ENCODE assay signal across 10 mouse cellular contexts in genomic region chr5:48509194-48509930, GRCm38 (mm10).
A peak's percentile ranks its signal among the peaks of the same experiment; 100 is the strongest.
DNase-seq lines count a peak whose midpoint lies in the region; ATAC-seq and TF ChIP-seq lines count a peak whose summit lies in the region.
"Had no signal": no experiment of that assay in that cellular context is flagged by ENCODE, and none has a peak within 500 bp of the region (broad histone marks: within the 10 kb centered on the region; RNA-seq: fewer than 3 reads in every experiment).

No protein-coding gene starts in this region.

- WGBS in cerebellum, adult 2 months = 67% methylated on average over 18 of the region's 18 CpGs
- WGBS in liver, embryonic 12.5 days (ENCODE audit: insufficient replicate concordance) = 58% methylated on average over 18 of the region's 18 CpGs
- 60% methylated on average over 18 of the region's 18 CpGs for WGBS in liver, embryonic 11.5 days
- 36% methylated on average over 18 of the region's 18 CpGs for WGBS in heart, embryonic 16.5 days

- peaks cover 3% of the 10 kb centered on the region; the same call in 1 of the 2 replicates for H3K4me1 ChIP-seq in cerebellum, adult 2 months (ENCODE audit: control insufficient read depth, insufficient read depth, low read length)
- no peaks in the 10 kb centered on the region for H3K4me1 ChIP-seq in liver, embryonic 12.5 days
- H3K4me1 ChIP-seq in liver, embryonic 11.5 days (replicated peaks; ENCODE audit: control insufficient read depth, insufficient read depth, low read length) = no peaks in the 10 kb centered on the region
- peaks cover 3% of the 10 kb centered on the region; the same call in 1 of the 2 replicates for H3K4me1 ChIP-seq in heart, embryonic 16.5 days (ENCODE audit: control insufficient read depth, insufficient read depth, low read length)

- TF ChIP-seq POLR2A in cerebellum, adult 2 months (IDR thresholded peaks at IDR 0.05; ENCODE audit: borderline replicate concordance, insufficient read depth, low read length) = no peak

- no peaks in the 10 kb centered on the region for H3K36me3 ChIP-seq in liver, embryonic 12.5 days
- H3K36me3 ChIP-seq in liver, embryonic 11.5 days (ENCODE audit: control insufficient read depth, insufficient read depth, low read length) = no peaks in the 10 kb centered on the region
- no peaks in the 10 kb centered on the region for H3K36me3 ChIP-seq in heart, embryonic 16.5 days (ENCODE audit: control insufficient read depth, insufficient read depth)

- no peak; the same call in 1 of the 2 replicates for ATAC-seq in cerebellum, adult (ENCODE audit: insufficient number of reproducible peaks, low FRiP score, low TSS enrichment)
- ATAC-seq in liver, embryonic 12.5 days = no peak
- ATAC-seq in liver, embryonic 11.5 days (replicated peaks; ENCODE audit: low FRiP score) = no peak
- ATAC-seq in heart, embryonic 16.5 days (replicated peaks; ENCODE audit: extremely low read depth, insufficient read depth, low FRiP score) = no peak
- no peak for ATAC-seq in activated CD4-positive, CD25-positive, alpha-beta regulatory T cell, adult 4 months

- 0 out of 2 replicates have a peak overlapping the region, but pooled peaks have one; percentile 10 for H3K4me2 ChIP-seq in liver, embryonic 12.5 days
- H3K4me2 ChIP-seq in liver, embryonic 11.5 days = no peak overlapping the region
- peak overlapping the region; percentile 60 for H3K4me2 ChIP-seq in heart, embryonic 16.5 days (ENCODE audit: low read depth, low read length)

- H3K27me3 ChIP-seq in cerebellum, adult 2 months (ENCODE audit: control insufficient read depth, insufficient read depth, low read length) = no peaks in the 10 kb centered on the region
- no peaks in the 10 kb centered on the region for H3K27me3 ChIP-seq in liver, embryonic 12.5 days (replicated peaks)
- H3K27me3 ChIP-seq in liver, embryonic 11.5 days (replicated peaks; ENCODE audit: control insufficient read depth, insufficient read depth, low read length) = no peaks in the 10 kb centered on the region
- no peaks in the 10 kb centered on the region for H3K27me3 ChIP-seq in heart, embryonic 16.5 days (ENCODE audit: control insufficient read depth, insufficient read depth, low read length)

- H3K9ac ChIP-seq in liver, embryonic 12.5 days = no peak overlapping the region
- no peak overlapping the region for H3K9ac ChIP-seq in liver, embryonic 11.5 days (ENCODE audit: low read depth, low read length)
- H3K9ac ChIP-seq in heart, embryonic 16.5 days (ENCODE audit: low read length) = peak overlapping the region; percentile 61; the same call in 1 of the 2 replicates

- TF ChIP-seq CTCF in cerebellum, adult 2 months (IDR thresholded peaks at IDR 0.05; ENCODE audit: borderline replicate concordance, insufficient read depth, low read depth, low read length) = no peak

- peak; percentile 13 to 20 for DNase-seq in cerebellum, adult 2 months
- no peak for DNase-seq in liver, embryonic 11.5 days (ENCODE audit: low spot score)
- peak; percentile 36 to 39 for DNase-seq in left cerebral cortex, postnatal 25 days (ENCODE audit: low spot score in 2 of 2)
- DNase-seq in urinary bladder, postnatal 25 days (ENCODE audit: low spot score) = no peak
- DNase-seq: kidney, postnatal 14 days had no signal

- no peaks in the 10 kb centered on the region for H3K9me3 ChIP-seq in liver, embryonic 12.5 days (replicated peaks)
- H3K9me3 ChIP-seq in liver, embryonic 11.5 days (ENCODE audit: control insufficient read depth, low read length) = no peaks in the 10 kb centered on the region
- no peaks in the 10 kb centered on the region for H3K9me3 ChIP-seq in heart, embryonic 16.5 days (replicated peaks; ENCODE audit: control insufficient read depth, low read length)

- H3K27ac ChIP-seq in cerebellum, adult 2 months (ENCODE audit: insufficient read depth, low read length) = no peak overlapping the region
- no peak overlapping the region for H3K27ac ChIP-seq in liver, embryonic 12.5 days
- H3K27ac ChIP-seq in liver, embryonic 11.5 days (ENCODE audit: low read depth, low read length) = no peak overlapping the region
- H3K27ac ChIP-seq in heart, embryonic 16.5 days (ENCODE audit: low read length) = peak overlapping the region; percentile 48; the same call in 1 of the 2 replicates
- H3K27ac ChIP-seq: macrophage had no signal

- H3K4me3 ChIP-seq in cerebellum, adult 2 months (replicated peaks; ENCODE audit: insufficient read depth, low read depth, low read length) = no peak overlapping the region
- H3K4me3 ChIP-seq in liver, embryonic 12.5 days = no peak overlapping the region
- no peak overlapping the region for H3K4me3 ChIP-seq in liver, embryonic 11.5 days (ENCODE audit: low read depth, low read length)
- peak overlapping the region; percentile 52 for H3K4me3 ChIP-seq in heart, embryonic 16.5 days (ENCODE audit: low read length)

- intact Hi-C loops in left cerebral cortex, postnatal 25 days (cut with DNase I) = no loop called here

Comparison
In these comparisons a context has a peak if more than half of its experiments do, and no peak if none do; other contexts are left out.
1. DNase-seq: peak in cerebellum, adult 2 months (2 of 2) and left cerebral cortex, postnatal 25 days (2 of 2); none in liver, embryonic 11.5 days (single experiment) and urinary bladder, postnatal 25 days (single experiment).